Mouse (Mus musculus) embryo, embryonic 10 days (tissue): Measurements from ENCODE around the gene Atp1a1.

Source experiments
- DNase-seq: peaks from one replicate; pipeline ENCODE4 v3.0.0-alpha.2; 2015; ENCODE audit warnings: low spot score

Gene Atp1a1

GRCm38 (mm10) chr3:101604550-101605223, at the start of gene Atp1a1:
Gene Atp1a1, minus strand, starts transcription at chr3:101604684.
- peak; percentile 100 for DNase-seq

- no peak for DNase-seq
Observed at GRCm38 (mm10) chr3:101653446-101653845, 49.0 kb upstream of the Atp1a1 start.

- no peak for DNase-seq
Observed at GRCm38 (mm10) chr3:101652967-101653366, 48.5 kb upstream of the Atp1a1 start.

GRCm38 (mm10) chr3:101650328-101650727, 45.8 kb upstream of the Atp1a1 start:
- DNase-seq, result no peak

- no peak for DNase-seq
Observed at GRCm38 (mm10) chr3:101649271-101649670, 44.8 kb upstream of the Atp1a1 start.

GRCm38 (mm10) chr3:101648096-101648793, 43.8 kb upstream of the Atp1a1 start:
- DNase-seq, result peak; percentile 8

GRCm38 (mm10) chr3:101646806-101647205, 42.3 kb upstream of the Atp1a1 start:
- DNase-seq, result no peak

- DNase-seq, result no peak
Observed at GRCm38 (mm10) chr3:101645569-101646106, 41.2 kb upstream of the Atp1a1 start.

- no peak for DNase-seq
Observed at GRCm38 (mm10) chr3:101644062-101644802, 39.7 kb upstream of the Atp1a1 start.

- no peak for DNase-seq
Observed at GRCm38 (mm10) chr3:101643264-101643663, 38.8 kb upstream of the Atp1a1 start.

- no peak for DNase-seq
Observed at GRCm38 (mm10) chr3:101638223-101638622, 33.7 kb upstream of the Atp1a1 start.

- no peak for DNase-seq
Observed at GRCm38 (mm10) chr3:101636510-101636909, 32.0 kb upstream of the Atp1a1 start.

- no peak for DNase-seq
Observed at GRCm38 (mm10) chr3:101636086-101636485, 31.6 kb upstream of the Atp1a1 start.

- no peak for DNase-seq
Observed at GRCm38 (mm10) chr3:101634141-101634900, 29.8 kb upstream of the Atp1a1 start.

GRCm38 (mm10) chr3:101628255-101628654, 23.8 kb upstream of the Atp1a1 start:
- DNase-seq, result no peak

GRCm38 (mm10) chr3:101624287-101624686, 19.8 kb upstream of the Atp1a1 start:
- no peak for DNase-seq

- DNase-seq, result no peak
Observed at GRCm38 (mm10) chr3:101619017-101619416, 14.5 kb upstream of the Atp1a1 start.

- no peak for DNase-seq
Observed at GRCm38 (mm10) chr3:101618505-101618904, 14.0 kb upstream of the Atp1a1 start.

- no peak for DNase-seq
Observed at GRCm38 (mm10) chr3:101617451-101617850, 13.0 kb upstream of the Atp1a1 start.

- no peak for DNase-seq
Observed at GRCm38 (mm10) chr3:101617007-101617406, 12.5 kb upstream of the Atp1a1 start.

- DNase-seq, result no peak
Observed at GRCm38 (mm10) chr3:101615856-101616255, 11.4 kb upstream of the Atp1a1 start.
